Mouse (Mus musculus): ENCODE measurements around the gene Dhx38.

Dhx38 gene

GRCm38 (mm10) chr8:109565498-109566333 is at the start of gene Dhx38, which contains the start of gene Txnl4b:
TSS of gene Dhx38 (minus strand) at chr8:109565861.
TSS of gene Txnl4b (plus strand) at chr8:109565892.
- DNase-seq (ENCODE audit: extremely low spot score, low spot score): peak; percentile 97

GRCm38 (mm10) chr8:109614243-109615210 is 48.9 kb upstream of the Dhx38 start, which contains the start of gene Pkd1l3:
TSS of gene Pkd1l3 (plus strand) at chr8:109614517.
- no peak for DNase-seq (ENCODE audit: extremely low spot score, low spot score)

- DNase-seq (ENCODE audit: extremely low spot score, low spot score): peak; percentile 14
Measured at GRCm38 (mm10) chr8:109609153-109609502, 43.5 kb upstream of the Dhx38 start.

GRCm38 (mm10) chr8:109608271-109609152 is 42.9 kb upstream of the Dhx38 start, which contains the start of gene Dhodh:
TSS of gene Dhodh (minus strand) at chr8:109608673.
- DNase-seq (ENCODE audit: extremely low spot score, low spot score): peak; percentile 93

GRCm38 (mm10) chr8:109607650-109608049 is 42.0 kb upstream of the Dhx38 start:
- DNase-seq (ENCODE audit: extremely low spot score, low spot score): peak; percentile 14

GRCm38 (mm10) chr8:109606725-109607124 is 41.1 kb upstream of the Dhx38 start:
- DNase-seq (ENCODE audit: extremely low spot score, low spot score): no peak

- DNase-seq (ENCODE audit: extremely low spot score, low spot score): peak; percentile 66
Measured at GRCm38 (mm10) chr8:109595854-109596253, 30.2 kb upstream of the Dhx38 start.

GRCm38 (mm10) chr8:109593117-109593788 is 27.6 kb upstream of the Dhx38 start:
- no peak for DNase-seq (ENCODE audit: extremely low spot score, low spot score)

- DNase-seq (ENCODE audit: extremely low spot score, low spot score): no peak
Measured at GRCm38 (mm10) chr8:109592164-109592563, 26.5 kb upstream of the Dhx38 start.

- no peak for DNase-seq (ENCODE audit: extremely low spot score, low spot score)
Measured at GRCm38 (mm10) chr8:109591367-109591766, 25.7 kb upstream of the Dhx38 start.

- DNase-seq (ENCODE audit: extremely low spot score, low spot score): no peak
Measured at GRCm38 (mm10) chr8:109590901-109591300, 25.2 kb upstream of the Dhx38 start.

- DNase-seq (ENCODE audit: extremely low spot score, low spot score): no peak
Measured at GRCm38 (mm10) chr8:109586972-109587504, 21.4 kb upstream of the Dhx38 start.

- no peak for DNase-seq (ENCODE audit: extremely low spot score, low spot score)
Measured at GRCm38 (mm10) chr8:109585652-109586051, 20.0 kb upstream of the Dhx38 start.

GRCm38 (mm10) chr8:109584830-109585229 is 19.2 kb upstream of the Dhx38 start:
- no peak for DNase-seq (ENCODE audit: extremely low spot score, low spot score)

GRCm38 (mm10) chr8:109584293-109584692 is 18.6 kb upstream of the Dhx38 start:
- no peak for DNase-seq (ENCODE audit: extremely low spot score, low spot score)

- no peak for DNase-seq (ENCODE audit: extremely low spot score, low spot score)
Measured at GRCm38 (mm10) chr8:109578900-109579301, 13.2 kb upstream of the Dhx38 start, which contains the start of gene Hp. TSS of gene Hp (minus strand) at chr8:109579172.

- no peak for DNase-seq (ENCODE audit: extremely low spot score, low spot score)
Measured at GRCm38 (mm10) chr8:109576311-109576710, 10.7 kb upstream of the Dhx38 start.

GRCm38 (mm10) chr8:109571139-109571538 is 5.5 kb upstream of the Dhx38 start:
- no peak for DNase-seq (ENCODE audit: extremely low spot score, low spot score)

GRCm38 (mm10) chr8:109564766-109565165 is 895 bp downstream of the Dhx38 start:
- DNase-seq (ENCODE audit: extremely low spot score, low spot score): no peak

- no peak for DNase-seq (ENCODE audit: extremely low spot score, low spot score)
Measured at GRCm38 (mm10) chr8:109563881-109564280, 1.8 kb downstream of the Dhx38 start.

Measured in neural tube, embryonic 10.5 days (tissue).